Mouse (Mus musculus): ENCODE data around the gene Speer4f1. TPM values are rescaled to one million over a fixed set of nuclear protein-coding genes. Genes with fewer than 3 reads are reported as not detected.

The Speer4f1 gene
- total and polyA plus RNA-seq, 3 experiments, result not detected

GRCm38 (mm10) chr5:17505540-17505939, 29.6 kb downstream of the Speer4f1 start:
- Histone ChIP-seq H3K4me3 (replicated peaks in 1 of 3; ENCODE audit: low read depth in 2 of 3, low read length in 2 of 3, poor library complexity in 1 of 3) (no peak overlapping the region), H3K4me1 (ENCODE audit: control insufficient read depth in 1 of 2, insufficient read depth in 2 of 2) (no peaks in the 10 kb centered on the region), H3K9me3 (replicated peaks; ENCODE audit: low read length) (no peaks in the 10 kb centered on the region), H3K36me3 (replicated peaks in 1 of 2; ENCODE audit: control insufficient read depth in 1 of 2, insufficient read depth in 1 of 2, low read length in 1 of 2) (no peaks in the 10 kb centered on the region), H3K9ac (ENCODE audit: insufficient read depth, low read depth) (no peak overlapping the region), H3K79me2 (replicated peaks; ENCODE audit: control insufficient read depth, extremely low read depth, insufficient read depth, poor library complexity, severe bottlenecking) (no peaks in the 10 kb centered on the region), H3K27me3 (replicated peaks) (no peaks in the 10 kb centered on the region), H3K4me2 (ENCODE audit: insufficient read depth, low read depth, poor library complexity, severe bottlenecking) (no peak overlapping the region), H3K27ac (ENCODE audit: insufficient read depth, low read depth) (no peak overlapping the region)
- DNase-seq (ENCODE audit: extremely low read depth), result no peak
- dilution Hi-C loops (cut with MboI; ENCODE audit: extremely low pct_ligation_motif_present, extremely low pct_unique_long_range_greater_than_20kb, low sequenced_read_pairs) (no loop called here), in situ Hi-C loops (cut with MboI; ENCODE audit: low pct_ligation_motif_present, low pct_unique_long_range_greater_than_20kb, low sequenced_read_pairs) (no loop called here)
- TF ChIP-seq KAT2A (IDR thresholded peaks at IDR 0.05; ENCODE audit: insufficient replicate concordance, low read length), result no peak
- no peak for TF ChIP-seq TCF12 (IDR thresholded peaks at IDR 0.05; ENCODE audit: low read depth, low read length)
- TF ChIP-seq SMC3 (IDR thresholded peaks at IDR 0.05; ENCODE audit: low read depth, low read length), result no peak
- TF ChIP-seq RCOR1 (conservative IDR thresholded peaks at IDR 0.05; ENCODE audit: low read depth, low read length), result no peak
- no peak for TF ChIP-seq EP300 (IDR thresholded peaks at IDR 0.05; ENCODE audit: low read length)
- TF ChIP-seq POLR2A (IDR thresholded peaks at IDR 0.05; ENCODE audit: low read depth, low read length), result no peak
- TF ChIP-seq GABPA (IDR thresholded peaks at IDR 0.05; ENCODE audit: insufficient replicate concordance, low read depth, low read length), result no peak
- TF ChIP-seq ZC3H11A (IDR thresholded peaks at IDR 0.05; ENCODE audit: low read depth, low read length), result no peak
- TF ChIP-seq CHD1 (IDR thresholded peaks at IDR 0.05; ENCODE audit: low read depth, low read length), result no peak
- no peak for TF ChIP-seq MAZ (IDR thresholded peaks at IDR 0.05; ENCODE audit: low read depth, low read length)
- no peak for TF ChIP-seq PAX5 (IDR thresholded peaks at IDR 0.05; ENCODE audit: low read length)
- TF ChIP-seq ZNF384 (IDR thresholded peaks at IDR 0.05; ENCODE audit: low read depth, low read length), result no peak
- TF ChIP-seq MAX (IDR thresholded peaks at IDR 0.05; ENCODE audit: low read length), result no peak
- TF ChIP-seq MXI1 (IDR thresholded peaks at IDR 0.05; ENCODE audit: low read depth, low read length), result no peak
- no peak for TF ChIP-seq JUND (conservative IDR thresholded peaks at IDR 0.05; ENCODE audit: low read depth, low read length)
- no peak for TF ChIP-seq USF2 (conservative IDR thresholded peaks at IDR 0.05; ENCODE audit: low read depth, low read length)
- no peak for TF ChIP-seq ELF1 (IDR thresholded peaks at IDR 0.05; ENCODE audit: low read depth, low read length)
- TF ChIP-seq BHLHE40 (IDR thresholded peaks at IDR 0.05; ENCODE audit: low read depth, low read length), result no peak
- TF ChIP-seq E2F4 (IDR thresholded peaks at IDR 0.05; ENCODE audit: insufficient replicate concordance, low read depth, low read length), result no peak
- TF ChIP-seq MAFK (IDR thresholded peaks at IDR 0.05; ENCODE audit: insufficient replicate concordance, low read length), result no peak

GRCm38 (mm10) chr5:17508038-17508437, 32.1 kb downstream of the Speer4f1 start:
- dilution Hi-C loops (cut with MboI; ENCODE audit: extremely low pct_ligation_motif_present, extremely low pct_unique_long_range_greater_than_20kb, low sequenced_read_pairs), result no loop called here
- DNase-seq (ENCODE audit: extremely low read depth), result peak; percentile 3
- Histone ChIP-seq H3K4me3 (replicated peaks in 1 of 3; ENCODE audit: low read depth in 2 of 3, low read length in 2 of 3, poor library complexity in 1 of 3) (no peak overlapping the region), H3K79me2 (replicated peaks; ENCODE audit: control insufficient read depth, extremely low read depth, insufficient read depth, poor library complexity, severe bottlenecking) (no peaks in the 10 kb centered on the region), H3K4me1 (ENCODE audit: control insufficient read depth in 1 of 2, insufficient read depth in 2 of 2) (no peaks in the 10 kb centered on the region), H3K36me3 (replicated peaks in 1 of 2; ENCODE audit: control insufficient read depth in 1 of 2, insufficient read depth in 1 of 2, low read length in 1 of 2) (no peaks in the 10 kb centered on the region), H3K4me2 (ENCODE audit: insufficient read depth, low read depth, poor library complexity, severe bottlenecking) (no peak overlapping the region), H3K27me3 (replicated peaks) (no peaks in the 10 kb centered on the region), H3K9me3 (replicated peaks; ENCODE audit: low read length) (no peaks in the 10 kb centered on the region), H3K27ac (ENCODE audit: insufficient read depth, low read depth) (no peak overlapping the region), H3K9ac (ENCODE audit: insufficient read depth, low read depth) (no peak overlapping the region)
- TF ChIP-seq ZC3H11A (IDR thresholded peaks at IDR 0.05; ENCODE audit: low read depth, low read length) (no peak), ELF1 (IDR thresholded peaks at IDR 0.05; ENCODE audit: low read depth, low read length) (no peak), IRF4 (IDR thresholded peaks at IDR 0.05; ENCODE audit: low read depth, low read length) (no peak), SMC3 (IDR thresholded peaks at IDR 0.05; ENCODE audit: low read depth, low read length) (peak; percentile 26; the same call in 1 of the 2 replicates), USF1 (IDR thresholded peaks at IDR 0.05; ENCODE audit: low read depth, low read length) (no peak), JUN (IDR thresholded peaks at IDR 0.05; ENCODE audit: insufficient read depth, low read depth, low read length) (no peak), ZKSCAN1 (IDR thresholded peaks at IDR 0.05; ENCODE audit: borderline replicate concordance, low read depth, low read length) (no peak), ZNF384 (IDR thresholded peaks at IDR 0.05; ENCODE audit: low read depth, low read length) (no peak), CTCF (conservative IDR thresholded peaks at IDR 0.05 in 1 of 2, IDR thresholded peaks at IDR 0.05 in 1 of 2; ENCODE audit: low read depth in 2 of 2, low read length in 2 of 2) (peak in 1 of 2 experiments; percentile 36; a peak in 2 of 4 replicates), RAD21 (IDR thresholded peaks at IDR 0.05; ENCODE audit: low read depth, low read length) (peak; percentile 38)
- in situ Hi-C loops (cut with MboI; ENCODE audit: low pct_ligation_motif_present, low pct_unique_long_range_greater_than_20kb, low sequenced_read_pairs), result no loop called here

Measured in CH12.LX (cell line).